Comparison of ENCODE assay signal across 26 mouse cellular contexts in genomic region chr2:119334964-119335525, GRCm38 (mm10). TPM values are rescaled to one million over a fixed set of nuclear protein-coding genes. Genes with fewer than 3 reads are reported as not detected.
A peak's percentile ranks its signal among the peaks of the same experiment; 100 is the strongest.
DNase-seq lines count a peak whose midpoint lies in the region; ATAC-seq and TF ChIP-seq lines count a peak whose summit lies in the region.
"Had no signal": no experiment of that assay in that cellular context is flagged by ENCODE, and none has a peak within 500 bp of the region (broad histone marks: within the 10 kb centered on the region; RNA-seq: fewer than 3 reads in every experiment).

No protein-coding gene starts in this region.

- H3K9me3 ChIP-seq in lung, embryonic 14.5 days (ENCODE audit: low read depth, low read length) = no peaks in the 10 kb centered on the region
- no peaks in the 10 kb centered on the region for H3K9me3 ChIP-seq in forebrain, embryonic 15.5 days
- H3K9me3 ChIP-seq: embryonic facial prominence, embryonic 12.5 days; hindbrain, embryonic 10.5 days; intestine, embryonic 15.5 days; midbrain, embryonic 12.5 days had no signal

- H3K9ac ChIP-seq in heart, adult 2 months (ENCODE audit: low read depth, low read length) = no peak overlapping the region
- no peak overlapping the region for H3K9ac ChIP-seq in lung, embryonic 14.5 days
- H3K9ac ChIP-seq in forebrain, embryonic 15.5 days (replicated peaks) = no peak overlapping the region
- H3K9ac ChIP-seq: embryonic facial prominence, embryonic 12.5 days; intestine, embryonic 15.5 days; liver, embryonic 14.5 days; midbrain, embryonic 12.5 days had no signal

- no peak for TF ChIP-seq POLR2A in heart, adult 2 months (IDR thresholded peaks at IDR 0.05; ENCODE audit: insufficient read depth, low read depth, low read length)

- peak overlapping the region; percentile 19 for H3K4me3 ChIP-seq in heart, adult 2 months
- H3K4me3 ChIP-seq in lung, embryonic 14.5 days (ENCODE audit: low read depth, low read length) = no peak overlapping the region
- H3K4me3 ChIP-seq in forebrain, embryonic 15.5 days = no peak overlapping the region
- H3K4me3 ChIP-seq: embryonic facial prominence, embryonic 12.5 days; hindbrain, embryonic 10.5 days; intestine, embryonic 15.5 days; left cerebral cortex, adult 2 months; midbrain, embryonic 12.5 days had no signal

- peaks cover 11% of the 10 kb centered on the region for H3K4me1 ChIP-seq in heart, adult 2 months (ENCODE audit: control insufficient read depth, insufficient read depth, low read length)
- H3K4me1 ChIP-seq in lung, embryonic 14.5 days (ENCODE audit: insufficient read depth) = peaks cover 6% of the 10 kb centered on the region; the same call in 1 of the 2 replicates
- peaks cover 10% of the 10 kb centered on the region for H3K4me1 ChIP-seq in forebrain, embryonic 15.5 days

- ATAC-seq in lung, embryonic 14.5 days (ENCODE audit: insufficient read depth) = no peak
- ATAC-seq in forebrain, embryonic 15.5 days (replicated peaks) = no peak
- ATAC-seq: hindbrain, embryonic 16.5 days; intestine, embryonic 15.5 days had no signal

- H3K27ac ChIP-seq in heart, adult 2 months = peak overlapping the region; percentile 90
- H3K27ac ChIP-seq in lung, embryonic 14.5 days (ENCODE audit: low read depth) = no peak overlapping the region
- H3K27ac ChIP-seq in forebrain, embryonic 15.5 days (replicated peaks) = no peak overlapping the region
- H3K27ac ChIP-seq: embryonic facial prominence, embryonic 12.5 days; hindbrain, embryonic 10.5 days; intestine, embryonic 15.5 days; left cerebral cortex, adult 2 months; liver, embryonic 14.5 days; midbrain, embryonic 12.5 days; stomach, postnatal 0 days had no signal

- H3K27me3 ChIP-seq in heart, adult 2 months (ENCODE audit: control insufficient read depth, insufficient read depth, low read length) = no peaks in the 10 kb centered on the region
- H3K27me3 ChIP-seq in lung, embryonic 14.5 days (ENCODE audit: insufficient read depth, low read length) = peaks cover 4% of the 10 kb centered on the region; the same call in 1 of the 2 replicates
- H3K27me3 ChIP-seq in forebrain, embryonic 15.5 days = peaks cover 23% of the 10 kb centered on the region
- H3K27me3 ChIP-seq: intestine, embryonic 15.5 days had no signal

- H3K79me2 ChIP-seq in heart, adult 2 months (replicated peaks; ENCODE audit: control insufficient read depth, insufficient read depth, low read length) = 0 out of 2 replicates have a peak, but pooled peaks cover 2% of the 10 kb centered on the region

- WGBS in heart, adult 2 months = 71% methylated on average over 7 of the region's 7 CpGs
- WGBS in lung, embryonic 14.5 days = 61% methylated on average over 7 of the region's 7 CpGs
- 75% methylated on average over 7 of the region's 7 CpGs for WGBS in forebrain, embryonic 15.5 days

- H3K36me3 ChIP-seq in heart, adult 2 months (ENCODE audit: control insufficient read depth, insufficient read depth, low read length) = peaks cover 16% of the 10 kb centered on the region
- peaks cover 13% of the 10 kb centered on the region for H3K36me3 ChIP-seq in lung, embryonic 14.5 days (ENCODE audit: insufficient read depth)
- no peaks in the 10 kb centered on the region for H3K36me3 ChIP-seq in forebrain, embryonic 15.5 days
- H3K36me3 ChIP-seq: embryonic facial prominence, embryonic 12.5 days; hindbrain, embryonic 10.5 days; intestine, embryonic 15.5 days; midbrain, embryonic 12.5 days had no signal

- DNase-seq in heart, adult 2 months = no peak
- no peak for DNase-seq in heart, adult 8-10 months (ENCODE audit: low spot score)
- peak; percentile 4 for DNase-seq in heart, postnatal 4 days
- no peak for DNase-seq in heart, postnatal 36 days
- no peak for DNase-seq in lung, embryonic 14.5 days
- DNase-seq in lung, postnatal 25 days (ENCODE audit: low spot score) = no peak
- DNase-seq in A20 (ENCODE audit: low read depth, low spot score) = peak; percentile 83
- DNase-seq: adrenal gland, adult 2 months; cerebellum, adult 11-12 months; cerebellum, postnatal 14 days; kidney, postnatal 10 days; right cerebral cortex, postnatal 14 days; thymus, adult 2 months; thymus, postnatal 4 days had no signal

- TF ChIP-seq CTCF in heart, adult 2 months (IDR thresholded peaks at IDR 0.05) = no peak
- no peak for TF ChIP-seq CTCF in lung, embryonic 14.5 days (IDR thresholded peaks at IDR 0.05; ENCODE audit: low read depth)

- intact Hi-C loops in heart, adult 2 months (cut with DNase I) = no loop called here
- intact Hi-C loops in heart, postnatal 36 days (cut with DNase I) = no loop called here

- TF ChIP-seq EP300 in heart, adult 2 months (IDR thresholded peaks at IDR 0.05; ENCODE audit: insufficient read depth, low read depth, low read length) = no peak

- H3K4me2 ChIP-seq in lung, embryonic 14.5 days = peak overlapping the region; percentile 29; the same call in 1 of the 2 replicates
- no peak overlapping the region for H3K4me2 ChIP-seq in forebrain, embryonic 15.5 days (replicated peaks)
- H3K4me2 ChIP-seq: embryonic facial prominence, embryonic 12.5 days; intestine, embryonic 15.5 days; midbrain, embryonic 12.5 days had no signal

RNA-seq across cellular contexts. Expression of gene Dll4, which starts 9.5 kb away (rescaled TPM):
- total RNA-seq in heart, adult 2 months (2021) = 10 to 100 TPM; 13.7 to 15.8 TPM
- polyA plus RNA-seq in heart, adult 2 months (2012; rRNA removed) = 22.0 and 35.8 TPM in 2 replicates
- total RNA-seq in heart, adult 8-10 months (2022) = 10 to 100 TPM; 12.1 to 18.7 (median 18.6) TPM
- total RNA-seq in heart, postnatal 4 days (2021) = 10 to 100 TPM; 19.7 to 20.8 TPM
- 10 to 100 TPM; 16.3 to 22.1 TPM for total RNA-seq in heart, postnatal 36 days (2021)
- polyA plus RNA-seq in lung, embryonic 14.5 days (2014; fragmentation: Nextera tagmentation; extraction: Ambion mirVana) = 8.1 and 10.0 TPM in 2 replicates
- polyA plus RNA-seq in forebrain, embryonic 15.5 days (2015; fragmentation: Nextera tagmentation; extraction: Ambion mirVana) = 4.0 and 4.1 TPM in 2 replicates
- total RNA-seq: MEL; monocyte, adult 5-6 weeks had no signal
- polyA plus RNA-seq: C2C12 had no signal

RNA-seq across cellular contexts. Expression of gene Chac1, which starts 16.0 kb away (rescaled TPM):
- 10 to 100 TPM in 1 of 2 experiments, 1 to 10 TPM in 1; 5.6 to 13.7 TPM for total RNA-seq in heart, adult 2 months (2021)
- polyA plus RNA-seq in heart, adult 2 months (2012; rRNA removed) = 6.2 and 8.1 TPM in 2 replicates
- 10 to 100 TPM in 1 of 4 experiments, 1 to 10 TPM in 3; 2.8 to 15.4 (median 5.2) TPM for total RNA-seq in heart, adult 8-10 months (2022)
- total RNA-seq in heart, postnatal 4 days (2021) = under 1 TPM; 0.43 to 0.81 TPM
- total RNA-seq in heart, postnatal 36 days (2021) = 10 to 100 TPM; 11.3 to 12.3 TPM
- polyA plus RNA-seq in lung, embryonic 14.5 days (2014; fragmentation: Nextera tagmentation; extraction: Ambion mirVana) = 0.64 and 0.70 TPM in 2 replicates
- polyA plus RNA-seq in forebrain, embryonic 15.5 days (2015; fragmentation: Nextera tagmentation; extraction: Ambion mirVana) = 5.5 and 5.8 TPM in 2 replicates
- total RNA-seq: monocyte, adult 5-6 weeks had no signal

RNA-seq across cellular contexts. Expression of gene Vps18, which starts 46.5 kb away (rescaled TPM):
- 10 to 100 TPM; 12.2 TPM for total RNA-seq in heart, adult 2 months (2021)
- 10.2 and 12.6 TPM in 2 replicates for polyA plus RNA-seq in heart, adult 2 months (2012; rRNA removed)
- total RNA-seq in heart, adult 8-10 months (2022) = 10 to 100 TPM; 12.5 to 14.0 (median 13.6) TPM
- 10 to 100 TPM; 13.9 to 14.0 TPM for total RNA-seq in heart, postnatal 4 days (2021)
- total RNA-seq in heart, postnatal 36 days (2021) = 10 to 100 TPM; 13.5 to 13.9 TPM
- polyA plus RNA-seq in lung, embryonic 14.5 days (2014; fragmentation: Nextera tagmentation; extraction: Ambion mirVana) = 15.9 and 17.5 TPM in 2 replicates
- 30.2 and 31.1 TPM in 2 replicates for polyA plus RNA-seq in forebrain, embryonic 15.5 days (2015; fragmentation: Nextera tagmentation; extraction: Ambion mirVana)

Comparison
In these comparisons a context has a peak if more than half of its experiments do, and no peak if none do; other contexts are left out.
1. DNase-seq: peak in heart, postnatal 4 days (single experiment) and A20 (single experiment); none in heart, adult 2 months (0 of 2), heart, adult 8-10 months (single experiment), heart, postnatal 36 days (0 of 2), lung, embryonic 14.5 days (single experiment) and lung, postnatal 25 days (single experiment).